Mouse (Mus musculus): Measurements from ENCODE around the gene Adamtsl3.

DNA sequence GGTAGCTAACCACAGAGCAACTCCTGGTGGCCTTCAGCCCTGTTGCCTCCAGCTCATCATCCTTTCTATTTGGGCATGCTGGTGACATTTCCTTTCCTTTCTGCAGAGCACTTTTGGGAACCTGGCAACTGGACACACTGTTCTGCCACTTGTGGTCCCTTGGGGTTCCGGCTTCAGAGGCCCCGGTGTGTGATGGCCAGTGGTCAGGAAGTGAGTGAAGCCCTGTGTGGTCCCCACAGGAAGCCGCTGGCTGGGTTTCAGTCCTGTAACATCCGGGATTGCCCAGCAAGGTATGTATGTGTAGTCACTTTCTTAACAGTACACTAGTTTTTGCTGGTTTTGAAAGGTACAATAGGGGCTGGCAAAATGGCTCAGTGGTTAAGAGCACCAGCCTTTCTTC is 266.5 kb downstream of the Adamtsl3 start:
- no peak for TF ChIP-seq CTCF (IDR thresholded peaks at IDR 0.05)
- TF ChIP-seq EP300 (IDR thresholded peaks at IDR 0.05; ENCODE audit: insufficient read depth, low read depth, low read length), result no peak

Measured in heart, adult 2 months (tissue).